Mouse (Mus musculus) mesoderm, embryonic 11.5 days (tissue): ENCODE data around the gene Gm17364.
"Not testable (repeated sequence)": the region's sequence is repeated elsewhere in the genome, so short reads cannot be mapped to it uniquely, and the experiment has no call there.

ENCODE experiments used
- DNase-seq: peaks from one replicate; pipeline ENCODE4 v3.0.0-alpha.2; 2012; ENCODE audit warnings: low read depth, low spot score

Gene Gm17364

GRCm38 (mm10) chr13:41273927-41274650, at the start of gene Gm17364:
TSS of gene Gm17364 (minus strand) at chr13:41273977.
- no peak for DNase-seq

GRCm38 (mm10) chr13:41321433-41321832, 47.7 kb upstream of the Gm17364 start:
- DNase-seq, result no peak

- DNase-seq, result no peak
These were observed 47.0 kb upstream of the Gm17364 start for GRCm38 (mm10) chr13:41320749-41321148.

DNA sequence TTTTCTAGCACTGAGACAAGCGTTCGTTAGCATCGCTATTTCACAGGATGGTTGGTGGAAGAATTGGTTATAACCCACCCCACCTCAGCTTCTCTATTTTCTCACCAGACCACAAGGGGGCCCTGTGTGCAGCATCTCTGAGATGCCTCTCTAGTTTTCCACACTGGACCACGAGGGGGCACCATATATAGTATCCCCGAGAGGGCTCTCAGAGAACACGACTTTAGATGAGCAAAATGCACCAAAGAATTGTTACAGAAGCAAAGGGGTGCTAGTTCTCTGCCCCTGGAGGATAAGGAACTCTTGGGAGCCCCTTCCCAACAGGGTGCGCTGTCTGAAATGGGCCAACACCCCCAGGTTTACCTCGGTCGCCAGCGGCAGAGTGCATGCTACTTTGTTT, 28.9 kb upstream of the Gm17364 start:
- peak; percentile 72 for DNase-seq

DNA sequence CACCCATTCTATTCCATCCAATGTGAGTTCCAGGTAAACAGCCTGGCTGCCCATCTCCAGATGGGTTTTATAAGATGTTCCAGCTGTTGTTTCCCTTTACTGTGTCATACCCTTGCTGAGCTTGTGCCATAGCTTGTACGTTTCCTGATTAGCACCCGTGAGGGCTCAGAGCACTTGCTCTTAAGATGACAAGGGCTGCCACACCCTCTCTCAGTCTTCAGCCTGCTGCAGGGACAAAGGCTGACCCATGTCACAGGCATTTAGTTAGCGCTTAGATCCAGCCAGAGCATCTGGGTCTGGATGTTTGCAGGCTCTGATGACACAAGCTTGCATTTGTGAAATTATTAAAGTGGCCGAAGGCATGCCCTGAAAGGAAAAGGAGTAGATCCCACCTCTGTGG, 26.3 kb upstream of the Gm17364 start:
- no peak for DNase-seq

GRCm38 (mm10) chr13:41298996-41299395, 25.2 kb upstream of the Gm17364 start:
- peak; percentile 63 for DNase-seq

- DNase-seq, result no peak
These were observed 24.8 kb upstream of the Gm17364 start for GRCm38 (mm10) chr13:41298533-41298932.

DNA sequence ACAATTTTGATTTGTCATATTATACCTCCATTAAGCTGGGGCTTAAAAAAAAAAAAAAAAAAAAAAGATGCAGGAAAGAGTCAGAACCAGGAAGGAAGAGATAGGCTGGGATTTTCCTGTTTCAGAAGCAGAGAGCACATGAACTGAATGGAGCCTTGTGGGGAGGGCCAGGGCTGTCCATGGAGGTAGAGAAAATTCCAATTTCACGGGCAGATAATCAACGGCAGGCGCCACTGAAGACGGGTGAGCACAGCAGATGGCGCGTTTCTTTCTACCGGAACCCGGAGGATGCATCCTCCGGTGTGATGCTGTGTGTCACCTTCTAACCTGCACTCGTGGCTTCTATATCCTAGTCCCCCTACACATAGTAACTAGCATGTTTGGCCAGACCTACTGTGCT, 22.6 kb upstream of the Gm17364 start:
- peak; percentile 44 for DNase-seq

- DNase-seq, result no peak
These were observed 22.1 kb upstream of the Gm17364 start for GRCm38 (mm10) chr13:41295886-41296285.

GRCm38 (mm10) chr13:41293595-41293994, 19.8 kb upstream of the Gm17364 start:
- DNase-seq, result peak; percentile 54

DNA sequence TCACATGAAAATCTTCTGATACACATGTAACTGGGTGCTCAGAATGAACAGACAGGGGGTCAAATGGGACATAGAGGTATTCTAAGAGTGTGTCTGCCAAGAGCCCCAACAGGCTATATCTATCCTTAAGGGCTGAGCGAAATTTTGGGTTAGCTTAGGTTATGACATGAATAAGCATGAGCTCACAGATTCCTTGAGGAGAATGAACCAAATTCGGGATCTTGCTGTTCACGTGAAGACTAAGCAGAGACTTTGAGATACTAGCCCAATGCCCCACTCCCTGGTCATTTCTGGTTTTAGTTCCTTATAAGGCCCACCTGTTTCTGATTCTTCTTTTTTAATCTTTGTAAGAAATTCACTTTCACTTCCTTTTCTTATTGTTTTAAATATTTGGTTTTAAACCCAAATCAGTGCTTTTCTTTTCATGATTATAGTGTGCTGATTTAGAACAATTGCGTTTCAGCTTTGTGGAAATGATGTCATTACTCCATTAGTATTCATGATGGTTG, 17.7 kb upstream of the Gm17364 start:
- no peak for DNase-seq

DNA sequence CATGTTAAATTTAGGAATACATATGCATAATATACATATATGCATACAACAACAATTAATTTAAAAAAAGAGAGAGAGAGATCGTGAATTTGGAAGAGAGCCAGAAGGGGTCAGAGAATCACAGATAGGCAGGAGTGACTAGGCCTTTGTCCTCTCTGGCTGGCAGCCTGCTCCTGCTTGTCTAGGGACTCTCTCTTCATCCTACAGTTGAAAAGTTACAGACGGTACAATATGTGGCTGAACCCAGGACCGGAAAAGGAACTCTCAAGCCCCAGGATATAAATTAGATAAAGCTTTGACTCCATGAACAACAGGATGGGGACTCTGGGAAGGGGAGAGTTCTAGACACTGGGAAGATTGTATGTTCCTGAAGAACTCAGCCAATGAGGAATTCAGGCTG, 12.5 kb upstream of the Gm17364 start:
- no peak for DNase-seq

- DNase-seq, result no peak
These were observed 11.7 kb upstream of the Gm17364 start for GRCm38 (mm10) chr13:41285448-41285847.

- peak; percentile 84 for DNase-seq
These were observed 9.5 kb upstream of the Gm17364 start for GRCm38 (mm10) chr13:41283256-41283655.

DNA sequence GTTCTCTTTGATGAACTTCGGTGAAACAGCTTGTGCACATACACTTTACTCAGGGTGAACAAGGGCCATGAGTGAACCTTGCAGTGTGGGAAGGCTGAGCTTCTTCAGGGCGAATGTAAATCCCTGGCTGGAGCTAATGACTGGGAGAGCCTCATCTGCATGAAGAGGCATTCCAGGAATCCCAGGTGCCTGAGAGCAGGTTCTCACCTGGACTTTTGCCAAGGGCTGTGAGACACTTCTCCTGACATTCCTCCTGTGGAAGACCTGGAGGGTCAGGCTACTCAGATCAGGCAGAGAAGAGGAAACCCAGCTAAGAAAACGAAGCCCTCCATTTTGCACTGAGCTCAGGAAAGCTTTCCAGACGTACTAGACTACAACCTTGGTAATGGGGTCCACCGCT, 6.9 kb upstream of the Gm17364 start:
- DNase-seq, result no peak

GRCm38 (mm10) chr13:41267827-41268408, 5.9 kb downstream of the Gm17364 start:
- peak; percentile 30 for DNase-seq

GRCm38 (mm10) chr13:41263304-41264006, 10.3 kb downstream of the Gm17364 start:
- DNase-seq, result no peak

DNA sequence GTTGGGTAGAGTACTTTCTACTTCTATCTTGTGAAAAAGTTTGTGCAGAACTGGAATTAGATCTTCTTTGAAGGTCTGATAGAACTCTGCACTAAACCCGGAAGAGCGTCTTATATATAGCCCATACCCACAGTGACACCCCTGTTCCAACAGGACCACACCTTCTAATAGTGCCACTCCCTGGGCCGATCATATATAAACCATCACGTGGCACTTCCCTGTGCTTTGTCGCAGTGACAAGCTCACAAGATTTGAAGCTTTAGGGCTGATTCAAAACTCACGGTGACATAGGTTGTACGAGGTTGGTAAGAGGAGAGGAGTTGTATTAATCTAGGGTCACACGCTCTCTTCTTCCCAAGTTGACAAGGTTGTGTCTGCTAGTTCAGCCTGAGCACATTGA, 12.2 kb downstream of the Gm17364 start:
- not testable (repeated sequence) for DNase-seq

GRCm38 (mm10) chr13:41257851-41258250, 15.9 kb downstream of the Gm17364 start:
- DNase-seq, result no peak

- DNase-seq, result no peak
These were observed 16.8 kb downstream of the Gm17364 start for GRCm38 (mm10) chr13:41256962-41257361.

GRCm38 (mm10) chr13:41256126-41256525, 17.7 kb downstream of the Gm17364 start:
- no peak for DNase-seq

DNA sequence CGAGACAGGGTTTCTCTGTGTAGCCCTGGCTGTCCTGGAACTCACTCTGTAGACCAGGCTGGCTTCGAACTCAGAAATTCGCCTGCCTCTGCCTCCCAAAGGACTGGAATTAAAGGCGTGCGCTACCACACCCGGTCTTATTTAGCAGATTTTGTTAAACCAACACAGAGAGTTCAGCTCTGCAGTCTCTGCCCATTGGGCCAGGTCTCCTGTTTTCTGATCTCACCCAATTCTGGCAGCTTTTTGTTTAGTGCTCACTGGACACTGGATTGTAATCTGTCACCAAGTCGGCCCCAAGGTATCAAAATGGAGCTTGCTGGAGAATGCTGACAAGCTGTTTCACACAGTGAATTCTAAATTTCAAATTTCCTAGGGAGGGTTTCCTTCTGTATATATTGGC, 21.0 kb downstream of the Gm17364 start:
- DNase-seq, result no peak

DNA sequence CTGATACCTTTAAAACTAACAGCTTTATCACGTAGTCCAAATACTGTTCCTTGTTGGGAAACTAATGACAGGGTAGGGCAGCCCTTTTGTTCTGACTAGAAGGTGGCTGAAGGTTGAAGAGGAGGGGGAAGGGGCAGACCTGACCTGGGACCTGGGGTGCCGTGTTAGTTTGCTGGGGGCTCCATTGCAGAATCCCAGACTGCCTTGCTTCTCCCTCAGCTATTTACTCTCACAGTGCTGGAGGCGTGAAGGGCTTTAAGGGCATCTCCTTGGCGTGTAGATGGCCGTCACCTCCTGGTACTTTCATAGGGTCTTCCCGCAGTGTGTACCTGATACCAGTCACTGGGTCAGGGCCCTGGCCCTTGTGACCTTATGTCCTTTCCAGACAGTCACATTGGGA, 21.6 kb downstream of the Gm17364 start:
- DNase-seq, result no peak
